Mouse (Mus musculus): ENCODE data around the gene Sult1a1.

Gene Sult1a1

GRCm38 (mm10) chr7:126676207-126676606 is at the start of gene Sult1a1:
Gene Sult1a1, minus strand, starts transcription at chr7:126676432.
- in situ Hi-C loops (cut with MboI, MseI) = no loop called here

- in situ Hi-C loops (cut with MboI, MseI) = no loop called here
Observed at GRCm38 (mm10) chr7:126725667-126726066, 49.4 kb upstream of the Sult1a1 start.

GRCm38 (mm10) chr7:126725077-126725476 is 48.8 kb upstream of the Sult1a1 start:
- in situ Hi-C loops (cut with MboI, MseI) = no loop called here

GRCm38 (mm10) chr7:126721635-126722034 is 45.4 kb upstream of the Sult1a1 start:
- in situ Hi-C loops (cut with MboI, MseI) = no loop called here

GRCm38 (mm10) chr7:126718787-126719337 is 42.6 kb upstream of the Sult1a1 start:
- in situ Hi-C loops (cut with MboI, MseI) = no loop called here

- in situ Hi-C loops (cut with MboI, MseI) = no loop called here
Observed at GRCm38 (mm10) chr7:126717566-126717965, 41.3 kb upstream of the Sult1a1 start.

- in situ Hi-C loops (cut with MboI, MseI) = no loop called here
Observed at GRCm38 (mm10) chr7:126715679-126716078, 39.4 kb upstream of the Sult1a1 start.

DNA sequence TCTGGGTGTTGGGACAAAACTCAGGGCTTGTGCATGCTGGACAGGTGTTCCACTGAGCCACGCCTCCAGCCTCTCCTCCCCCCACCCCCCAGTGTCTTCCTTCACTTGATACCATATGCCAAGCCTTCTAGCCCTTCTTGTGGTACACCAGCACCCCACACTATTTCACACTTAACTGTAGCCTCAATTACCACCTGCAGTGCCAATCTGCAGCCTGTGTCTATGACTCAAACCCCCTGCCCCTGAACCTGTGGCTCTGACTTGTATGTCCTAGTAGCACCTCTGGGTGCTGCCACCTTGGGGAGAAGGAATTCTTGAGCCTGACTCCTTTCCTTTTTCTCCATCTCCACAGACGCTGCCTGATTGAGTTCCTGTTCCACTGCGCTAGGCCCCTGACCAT is 35.7 kb upstream of the Sult1a1 start:
- in situ Hi-C loops (cut with MboI, MseI) = no loop called here

DNA sequence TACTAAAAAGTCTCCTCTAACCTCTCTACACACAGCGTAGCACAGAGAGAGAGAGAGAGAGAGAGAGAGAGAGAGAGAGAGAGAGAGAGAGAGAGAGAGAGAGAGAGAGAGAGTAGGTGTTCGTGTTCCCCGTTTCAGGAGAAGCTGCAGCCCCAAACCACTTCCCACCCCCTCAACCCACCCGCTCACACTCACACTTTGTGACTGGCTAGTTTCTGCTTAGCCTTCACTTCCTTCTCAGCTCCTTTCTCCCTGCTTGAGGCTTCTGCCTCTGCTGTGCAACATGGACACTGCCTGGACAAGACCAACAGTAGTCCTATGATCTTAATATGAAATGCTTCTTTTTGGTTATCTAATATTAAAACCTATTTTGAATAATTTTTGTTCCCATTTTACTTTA is 34.0 kb upstream of the Sult1a1 start:
- in situ Hi-C loops (cut with MboI, MseI) = no loop called here

GRCm38 (mm10) chr7:126708175-126708952 is 32.1 kb upstream of the Sult1a1 start:
- in situ Hi-C loops (cut with MboI, MseI) = no loop called here

- in situ Hi-C loops (cut with MboI, MseI) = no loop called here
Observed at GRCm38 (mm10) chr7:126707442-126708174, 31.4 kb upstream of the Sult1a1 start, which contains the start of gene Coro1a. Gene Coro1a, minus strand, starts transcription at chr7:126707787.

DNA sequence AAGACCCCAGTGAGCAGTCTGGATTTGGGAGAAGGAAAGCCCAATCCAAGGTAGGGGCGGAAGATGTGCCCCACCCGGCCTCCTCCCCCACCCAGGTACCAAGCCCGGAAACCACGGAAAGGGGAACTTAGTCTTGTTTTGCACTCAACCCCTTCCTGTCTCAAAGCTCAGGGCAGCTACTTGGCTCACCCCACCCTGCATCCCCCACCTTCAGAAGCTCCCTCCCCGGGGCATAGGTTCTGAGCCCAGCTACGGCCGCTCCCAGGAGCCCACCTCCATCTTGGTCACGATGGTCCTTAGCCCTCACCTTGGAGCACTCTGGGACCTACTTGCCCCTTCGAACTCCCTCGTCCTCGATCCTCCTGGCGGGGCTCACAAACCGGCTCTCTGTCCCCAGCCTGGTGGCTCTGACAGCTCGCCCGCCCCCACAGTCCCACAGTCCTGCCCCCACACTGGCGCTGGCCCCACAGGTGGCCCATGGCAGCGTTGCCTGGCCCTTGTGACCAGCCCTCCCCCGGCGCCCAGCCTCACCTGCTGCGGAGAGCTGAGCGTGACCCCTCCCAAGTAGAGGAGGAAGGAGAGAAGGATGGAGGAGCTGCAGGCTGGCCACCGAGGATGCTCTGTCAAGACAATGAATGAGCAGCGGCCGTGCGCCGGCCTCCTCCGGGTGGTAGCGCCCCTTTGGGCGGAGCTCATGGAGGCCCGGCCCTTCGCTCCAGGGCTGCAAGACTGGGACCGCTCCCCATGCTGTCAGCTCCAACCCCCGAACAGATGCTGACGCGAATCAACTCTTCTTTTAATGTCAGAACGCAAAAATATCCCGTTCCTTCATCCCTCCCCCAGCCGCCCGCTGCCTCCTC is 28.1 kb upstream of the Sult1a1 start:
- in situ Hi-C loops (cut with MboI, MseI) = loop anchor here (5.0 kb wide), 1 partner anchor 73 kb away; the partner anchor contains the start of gene Ypel3

DNA sequence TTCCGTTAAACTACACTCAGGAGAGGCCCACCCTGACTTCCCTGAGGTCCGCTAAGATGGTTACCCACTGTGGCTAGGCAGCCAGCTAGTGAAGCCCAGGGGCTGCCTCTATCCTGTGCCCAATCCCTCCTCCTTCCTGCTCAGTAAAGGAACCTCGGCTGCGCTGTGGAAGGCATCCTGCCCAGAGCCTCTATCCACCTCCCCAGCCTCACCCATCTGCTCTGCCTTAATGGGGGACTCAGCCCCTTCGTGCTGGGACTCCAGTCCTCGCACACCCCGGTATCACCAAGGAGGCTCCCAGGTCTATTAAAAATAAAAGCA is 27.5 kb upstream of the Sult1a1 start:
- in situ Hi-C loops (cut with MboI, MseI) = loop anchor here (5.0 kb wide), 1 partner anchor 74 kb away; the partner anchor contains the start of gene Ypel3

DNA sequence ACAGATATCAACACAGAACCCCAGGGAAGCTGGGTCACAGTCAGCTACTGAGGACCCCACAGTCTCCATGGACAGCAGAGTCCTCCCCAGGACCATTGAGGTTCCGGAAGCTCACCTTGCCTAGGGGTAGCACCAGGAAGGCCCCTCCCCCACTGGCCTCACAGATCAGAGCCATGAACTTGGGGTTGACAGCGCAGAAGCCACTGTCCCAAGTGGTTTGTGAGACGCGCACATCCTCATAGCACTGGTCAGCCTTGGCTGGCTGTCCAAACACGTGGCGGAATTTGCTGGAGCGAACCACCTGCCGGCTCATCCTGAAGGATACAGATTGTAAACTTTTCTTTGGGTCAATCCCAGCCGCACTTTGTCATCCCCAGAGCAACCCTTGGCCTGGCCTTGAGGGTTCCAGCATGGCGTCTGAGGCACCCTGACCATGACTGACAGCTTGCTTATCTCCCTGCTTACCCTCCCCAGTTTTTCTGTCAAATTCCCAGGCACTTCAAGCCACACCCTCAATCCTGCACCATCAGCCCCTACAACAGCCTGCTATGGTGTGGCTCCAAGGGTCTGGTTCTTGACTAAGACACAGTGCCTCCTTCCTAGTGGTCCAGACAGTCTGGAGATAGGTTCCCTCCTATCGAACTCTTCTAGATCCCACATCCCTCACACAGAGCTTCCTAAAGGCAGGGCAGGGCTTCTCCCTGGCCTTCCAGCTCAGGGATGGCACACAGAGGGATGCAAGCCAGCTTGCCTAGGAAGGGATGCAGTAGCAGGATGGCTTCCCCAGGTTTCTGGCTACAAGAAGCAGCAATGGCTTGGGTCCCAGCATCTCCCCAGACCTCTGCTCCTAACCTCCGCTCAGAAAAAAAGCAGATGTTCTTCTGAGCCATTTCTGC is 26.9 kb upstream of the Sult1a1 start:
- in situ Hi-C loops (cut with MboI, MseI) = loop anchor here (5.0 kb wide), 1 partner anchor 74 kb away; the partner anchor contains the start of gene Ypel3

GRCm38 (mm10) chr7:126702358-126702757 is 26.1 kb upstream of the Sult1a1 start:
- in situ Hi-C loops (cut with MboI, MseI) = loop anchor here (5.0 kb wide), 1 partner anchor 75 kb away; the partner anchor contains the start of gene Ypel3

DNA sequence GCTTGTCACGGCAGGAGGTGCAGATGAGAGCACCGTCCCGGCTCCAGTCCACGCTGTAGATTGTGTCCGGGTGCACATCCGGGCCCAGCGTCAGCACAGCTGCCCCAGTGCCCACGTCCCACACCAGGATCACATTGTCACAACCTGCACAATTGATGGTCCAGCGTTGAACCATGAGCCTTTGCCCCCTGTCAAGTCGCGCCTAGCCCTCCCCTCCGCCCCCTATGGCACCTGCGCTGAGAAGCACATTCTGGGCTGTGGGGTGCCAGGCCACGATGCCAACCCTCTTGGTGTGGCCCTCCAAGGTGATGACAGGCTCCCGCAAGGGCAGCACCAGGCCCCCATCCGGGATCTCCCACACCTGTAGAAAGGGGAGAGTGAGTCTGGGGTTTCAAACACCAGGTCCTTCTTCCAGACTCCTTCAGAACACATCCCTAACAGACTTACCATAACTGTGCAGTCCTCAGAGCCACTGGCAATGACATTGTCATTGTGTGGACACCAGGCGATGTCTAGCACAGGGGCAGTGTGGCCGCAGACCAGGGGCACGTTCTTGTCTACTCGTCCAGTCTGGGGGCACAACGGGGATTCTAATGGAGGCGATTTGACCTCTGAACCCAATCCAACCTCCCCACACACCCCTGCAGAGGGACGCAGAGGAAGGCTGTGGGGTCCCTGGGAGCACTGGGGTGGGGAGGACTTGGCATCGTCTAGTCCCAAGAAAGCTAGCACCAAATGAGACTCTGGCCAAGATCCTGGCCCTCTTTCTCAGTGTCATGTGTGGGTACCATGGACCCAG is 25.5 kb upstream of the Sult1a1 start:
- in situ Hi-C loops (cut with MboI, MseI) = loop anchor here (5.0 kb wide), 1 partner anchor 76 kb away; the partner anchor contains the start of gene Ypel3

DNA sequence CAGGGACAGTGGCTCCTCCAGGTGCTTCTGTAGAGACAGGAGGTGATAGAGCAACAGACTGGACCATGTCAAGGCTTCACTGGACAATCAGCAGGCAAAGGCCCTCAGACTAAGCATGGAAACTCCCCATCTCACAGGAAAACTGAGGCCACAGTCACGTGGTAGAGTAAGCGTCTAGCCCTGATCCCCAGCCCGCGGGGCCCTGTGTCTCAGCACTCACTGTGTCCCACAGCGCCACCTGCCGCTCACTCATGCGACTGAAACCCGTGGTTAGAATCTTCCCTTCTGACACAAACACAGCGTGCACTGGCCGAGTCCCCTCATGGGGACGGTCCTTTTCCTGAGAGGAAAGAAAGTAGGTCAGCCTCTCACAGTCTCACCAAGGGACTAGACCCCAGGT is 24.8 kb upstream of the Sult1a1 start:
- in situ Hi-C loops (cut with MboI, MseI) = loop anchor here (5.0 kb wide), 1 partner anchor 76 kb away; the partner anchor contains the start of gene Ypel3

DNA sequence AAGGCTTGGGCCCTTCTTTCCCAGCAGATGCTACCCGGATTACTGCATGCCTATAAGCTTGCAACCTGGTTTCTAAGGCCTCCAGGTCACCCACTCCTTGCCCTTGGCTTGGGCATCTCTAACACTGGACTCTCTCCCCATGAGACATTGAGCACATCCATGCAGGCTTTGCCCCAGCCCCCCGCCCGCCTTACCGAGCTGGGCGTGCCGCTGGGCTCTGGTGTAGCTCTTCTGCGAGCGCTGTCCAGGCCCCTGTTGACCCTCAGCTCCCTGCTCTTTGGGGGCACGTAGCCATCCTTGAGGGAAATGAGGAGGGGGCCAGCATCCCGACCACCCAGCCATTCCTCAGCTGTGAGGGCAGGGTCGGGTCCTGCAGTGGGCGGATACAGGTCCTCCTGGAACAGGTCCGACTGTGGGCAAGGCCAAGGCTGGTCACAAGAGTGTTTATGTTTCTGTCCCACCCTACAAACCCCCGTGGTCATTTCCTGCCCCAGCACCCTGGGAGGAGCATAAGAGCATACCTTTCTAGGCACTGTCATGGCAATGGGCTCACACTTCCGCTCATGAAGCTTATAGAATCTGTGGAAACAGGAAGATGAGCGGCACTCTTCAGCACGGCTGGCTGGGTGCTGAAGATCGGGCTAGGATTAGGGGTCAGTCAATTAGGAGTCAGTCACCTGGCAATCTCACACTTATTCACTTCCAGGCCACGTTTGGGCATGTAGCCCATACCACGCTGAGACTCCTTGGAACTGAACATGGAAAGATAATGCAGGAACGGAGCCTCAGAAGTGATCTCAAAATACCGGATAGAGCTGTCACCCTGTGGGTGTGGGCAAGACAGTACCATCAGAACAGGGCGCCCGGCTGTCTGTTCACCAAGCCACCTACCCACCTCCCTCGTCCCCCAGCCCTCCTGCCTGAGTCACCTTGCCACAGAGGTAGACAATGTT is 24.1 kb upstream of the Sult1a1 start:
- in situ Hi-C loops (cut with MboI, MseI) = loop anchor here (5.0 kb wide), 1 partner anchor 77 kb away; the partner anchor contains the start of gene Ypel3
